Mouse (Mus musculus) testis, adult 2 months (tissue): ENCODE results near the gene Samd4b.

Experiments used
- CTCF ChIP-seq: fragments of 200-500 bp; IDR thresholded peaks from 2 replicates; pipeline ENCODE4 v1.5.1; 2012; ENCODE audit warnings: low read depth, mild to moderate bottlenecking, inconsistent platforms, low read length, moderate library complexity; ENCODE audit not compliant: control insufficient read depth, insufficient read depth, insufficient replicate concordance
- POLR2A ChIP-seq: fragments of 200-500 bp; IDR thresholded peaks from 2 replicates; pipeline ENCODE4 v1.6.1; 2012; ENCODE audit warnings: low read depth, mild to moderate bottlenecking, inconsistent platforms, low read length, moderate library complexity; ENCODE audit not compliant: control insufficient read depth

- TF ChIP-seq POLR2A (no peak), CTCF (no peak)
Measured at GRCm38 (mm10) chr7:28631073-28631472, 33.1 kb upstream of the Samd4b start, which contains the start of gene Acp7.
